Mouse (Mus musculus) A20 (cell line): ENCODE measurements around the gene Fgf10.

Experiments used
- DNase-seq: peaks from one replicate; pipeline ENCODE4 v3.0.0-alpha.2; 2011; ENCODE audit warnings: low read depth, low spot score

The Fgf10 gene

DNA sequence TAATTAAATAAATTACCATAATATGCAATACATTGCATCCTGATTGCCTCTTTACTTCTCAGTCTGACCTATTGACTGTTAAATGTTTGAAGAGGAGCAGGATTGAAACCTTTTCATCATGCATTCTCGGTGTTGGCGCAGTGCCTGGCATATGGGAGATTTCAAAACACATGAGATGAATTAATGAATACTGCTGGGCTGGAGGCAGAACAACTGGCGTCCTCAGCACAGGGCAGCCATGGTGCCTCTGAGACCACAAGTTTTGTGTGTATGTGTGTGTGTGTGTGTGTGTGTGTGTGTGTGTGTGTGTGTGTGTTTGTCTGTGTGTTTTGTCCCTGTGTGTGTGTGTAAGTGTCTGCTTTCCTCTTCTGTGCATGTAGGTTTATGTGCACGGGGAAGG is 165.5 kb downstream of the Fgf10 start:
- DNase-seq, result no peak
